Mouse (Mus musculus): ENCODE results near the gene Inpp4b.

Gene Inpp4b

GRCm38 (mm10) chr8:81814742-81815141 lies 472.4 kb downstream of the Inpp4b start:
- in situ Hi-C loops (cut with MboI, MseI) = no loop called here

- in situ Hi-C loops (cut with MboI, MseI) = no loop called here
These were observed 473.2 kb downstream of the Inpp4b start for GRCm38 (mm10) chr8:81815551-81815950.

- in situ Hi-C loops (cut with MboI, MseI) = loop anchor here in 1 of 2 experiments (5.0 kb wide), 1 partner anchor 39 kb away; no protein-coding TSS in a partner anchor
These were observed 480.8 kb downstream of the Inpp4b start for GRCm38 (mm10) chr8:81823121-81823520.

- in situ Hi-C loops (cut with MboI, MseI) = loop anchor here in 1 of 2 experiments (5.0 kb wide), 1 partner anchor 37 kb away; no protein-coding TSS in a partner anchor
These were observed 482.6 kb downstream of the Inpp4b start for GRCm38 (mm10) chr8:81824975-81825374.

GRCm38 (mm10) chr8:81826406-81826805 lies 484.1 kb downstream of the Inpp4b start:
- in situ Hi-C loops (cut with MboI, MseI) = no loop called here

GRCm38 (mm10) chr8:81827306-81827913 lies 485.1 kb downstream of the Inpp4b start:
- in situ Hi-C loops (cut with MboI, MseI) = no loop called here

- in situ Hi-C loops (cut with MboI, MseI) = no loop called here
These were observed 489.1 kb downstream of the Inpp4b start for GRCm38 (mm10) chr8:81831430-81831829.

DNA sequence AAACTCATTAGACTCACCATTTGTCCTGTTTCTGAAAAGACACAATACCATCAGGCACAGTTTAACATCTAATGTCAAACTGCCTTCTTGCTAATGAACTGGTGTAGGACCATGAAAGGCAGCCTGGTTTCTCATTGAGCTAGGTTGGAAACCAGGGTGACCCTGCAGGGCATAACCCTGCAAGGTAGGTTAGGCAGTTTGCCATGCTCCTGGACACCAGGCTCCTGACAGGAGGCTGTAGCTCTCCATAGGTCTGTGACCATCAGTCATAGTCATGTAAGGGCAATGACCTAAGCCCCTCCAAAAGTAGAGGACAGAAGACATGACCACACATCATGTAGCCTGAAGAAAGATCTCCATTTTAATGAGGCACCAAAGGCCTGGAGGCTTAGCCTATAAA lies 491.5 kb downstream of the Inpp4b start:
- in situ Hi-C loops (cut with MboI, MseI) = no loop called here

- in situ Hi-C loops (cut with MboI, MseI) = no loop called here
These were observed 498.2 kb downstream of the Inpp4b start for GRCm38 (mm10) chr8:81840512-81840911.

- in situ Hi-C loops (cut with MboI, MseI) = no loop called here
These were observed 502.0 kb downstream of the Inpp4b start for GRCm38 (mm10) chr8:81844104-81844982.

GRCm38 (mm10) chr8:81847929-81848328 lies 505.6 kb downstream of the Inpp4b start:
- in situ Hi-C loops (cut with MboI, MseI) = no loop called here

DNA sequence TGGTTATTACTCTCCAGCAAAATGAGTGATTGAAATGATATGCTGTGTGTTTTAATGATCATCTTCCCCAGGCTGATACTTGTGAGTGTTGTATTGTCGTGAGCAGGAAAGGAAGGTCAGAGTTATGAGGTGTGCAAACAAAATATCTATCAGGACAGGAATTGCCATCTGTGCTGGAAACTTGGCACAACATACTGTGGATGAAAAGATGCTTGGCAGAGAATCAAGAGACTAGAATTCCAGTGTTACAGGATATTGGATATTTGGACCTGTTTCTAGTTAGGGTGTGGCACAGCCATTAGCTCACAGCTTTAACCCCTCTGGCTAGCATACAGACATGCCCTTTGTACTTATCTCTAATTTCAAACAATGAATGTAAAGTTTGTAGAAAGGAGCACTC lies 507.6 kb downstream of the Inpp4b start:
- in situ Hi-C loops (cut with MboI, MseI) = no loop called here

GRCm38 (mm10) chr8:81853184-81853583 lies 510.8 kb downstream of the Inpp4b start:
- in situ Hi-C loops (cut with MboI, MseI) = no loop called here

DNA sequence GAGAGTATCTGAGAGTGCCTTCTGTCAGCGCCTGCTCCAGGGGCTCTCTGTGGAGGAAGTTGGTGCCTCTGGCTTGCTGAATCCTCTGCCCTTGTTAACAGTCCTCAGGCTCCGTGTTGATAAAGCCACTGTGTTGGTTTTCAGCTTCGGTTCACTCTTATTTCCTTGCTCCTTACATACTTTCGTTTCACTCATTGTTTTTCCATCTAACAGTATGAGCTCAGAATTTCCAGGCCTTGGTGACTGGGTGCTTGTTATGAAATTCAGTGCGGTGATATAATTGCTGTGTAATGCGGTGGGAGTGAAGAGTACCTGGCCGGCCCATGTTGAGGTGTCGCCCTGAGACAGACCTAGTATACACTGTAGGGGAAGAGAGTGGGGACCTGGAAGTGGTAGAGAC lies 512.2 kb downstream of the Inpp4b start:
- in situ Hi-C loops (cut with MboI, MseI) = no loop called here

- in situ Hi-C loops (cut with MboI, MseI) = no loop called here
These were observed 512.7 kb downstream of the Inpp4b start for GRCm38 (mm10) chr8:81855009-81855408.

GRCm38 (mm10) chr8:81856120-81856519 lies 513.8 kb downstream of the Inpp4b start:
- in situ Hi-C loops (cut with MboI, MseI) = no loop called here

DNA sequence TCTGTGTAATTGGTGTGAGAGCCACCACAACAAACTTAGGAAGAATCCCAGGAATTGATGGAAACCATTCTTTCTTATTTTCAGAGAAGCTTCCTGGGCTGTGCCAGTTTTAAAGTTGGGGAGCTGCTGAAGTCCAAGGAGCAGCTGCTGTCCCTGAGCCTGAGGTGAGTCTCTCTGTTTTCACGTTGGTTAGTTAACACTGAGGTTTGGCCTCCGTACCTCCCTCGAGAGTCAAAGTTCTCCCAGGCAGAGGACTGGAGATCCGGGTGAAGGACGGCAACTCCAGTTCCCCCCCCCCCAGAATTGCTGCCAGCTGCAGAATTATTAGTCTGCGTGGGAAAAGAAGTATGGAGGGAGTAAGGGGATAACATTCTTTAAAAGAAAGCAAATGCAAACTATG lies 514.3 kb downstream of the Inpp4b start:
- in situ Hi-C loops (cut with MboI, MseI) = no loop called here

DNA sequence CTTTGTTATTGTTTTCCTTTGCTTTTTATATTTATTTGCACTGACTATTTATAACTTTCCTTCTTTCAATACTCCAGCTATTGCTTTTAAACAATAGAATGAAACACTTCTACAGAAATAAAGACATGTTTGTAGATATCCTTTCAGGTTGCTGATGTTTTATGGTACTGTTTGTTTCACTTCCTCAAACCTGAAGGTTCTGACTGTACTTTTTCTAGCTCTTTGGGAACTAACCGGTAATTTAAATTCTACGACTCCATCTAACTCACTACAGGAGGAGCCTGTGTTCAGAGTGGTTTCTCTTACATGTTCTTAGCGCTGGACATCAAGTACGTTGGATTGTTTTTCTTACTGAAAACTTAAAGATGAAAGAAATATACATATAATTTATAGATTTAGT lies 516.0 kb downstream of the Inpp4b start:
- in situ Hi-C loops (cut with MboI, MseI) = no loop called here

DNA sequence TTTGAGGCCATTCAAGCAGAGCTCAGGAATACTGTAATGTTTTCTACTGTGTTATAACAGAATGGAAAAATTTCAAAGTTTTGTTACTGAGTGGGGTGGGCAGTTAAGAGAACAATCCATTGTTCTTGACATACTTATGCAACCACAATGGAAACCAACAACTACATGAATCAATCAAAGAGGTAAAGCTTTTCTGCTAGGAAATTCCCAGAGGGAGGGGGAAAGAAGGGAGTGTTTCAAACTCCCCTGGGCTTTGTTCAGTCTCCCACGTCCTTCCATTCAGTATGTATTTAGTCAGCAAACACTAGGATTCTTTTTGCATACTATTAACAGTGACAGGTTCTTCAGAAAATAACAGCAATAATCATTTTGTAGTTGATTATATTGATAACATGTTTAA lies 517.4 kb downstream of the Inpp4b start:
- in situ Hi-C loops (cut with MboI, MseI) = loop anchor here in 1 of 2 experiments (5.0 kb wide), 1 partner anchor 38 kb away; no protein-coding TSS in a partner anchor

DNA sequence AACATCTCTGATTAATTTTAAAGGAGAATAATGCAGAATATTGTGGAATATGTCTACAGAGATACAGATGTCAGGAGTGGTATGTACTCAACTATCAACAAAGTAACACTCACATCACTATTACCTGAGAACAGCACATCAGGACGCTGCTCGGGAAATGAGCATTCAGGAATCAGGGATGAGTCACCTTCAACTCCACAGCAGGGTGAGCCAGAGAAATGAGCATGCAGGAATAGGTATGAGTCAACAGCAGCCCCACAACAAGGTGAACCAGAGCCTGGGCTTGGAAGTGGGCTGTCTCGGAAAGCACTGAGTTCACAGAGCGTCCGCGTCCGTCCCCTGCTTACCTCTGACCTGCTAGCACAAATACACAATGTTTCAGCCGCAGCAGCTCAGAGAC lies 519.0 kb downstream of the Inpp4b start:
- in situ Hi-C loops (cut with MboI, MseI) = loop anchor here in 1 of 2 experiments (5.0 kb wide), 1 partner anchor 39 kb away; no protein-coding TSS in a partner anchor

- in situ Hi-C loops (cut with MboI, MseI) = loop anchor here in 1 of 2 experiments (5.0 kb wide), 1 partner anchor 40 kb away; no protein-coding TSS in a partner anchor
These were observed 520.4 kb downstream of the Inpp4b start for GRCm38 (mm10) chr8:81862738-81863137.

- in situ Hi-C loops (cut with MboI, MseI) = loop anchor here in 1 of 2 experiments (5.0 kb wide), 1 partner anchor 42 kb away; no protein-coding TSS in a partner anchor
These were observed 522.0 kb downstream of the Inpp4b start for GRCm38 (mm10) chr8:81864318-81864717.
